Mouse (Mus musculus): Measurements from ENCODE around the gene Cacna1s.
A peak's percentile ranks its signal among the peaks of the same experiment; 100 is the strongest.

Gene Cacna1s

DNA sequence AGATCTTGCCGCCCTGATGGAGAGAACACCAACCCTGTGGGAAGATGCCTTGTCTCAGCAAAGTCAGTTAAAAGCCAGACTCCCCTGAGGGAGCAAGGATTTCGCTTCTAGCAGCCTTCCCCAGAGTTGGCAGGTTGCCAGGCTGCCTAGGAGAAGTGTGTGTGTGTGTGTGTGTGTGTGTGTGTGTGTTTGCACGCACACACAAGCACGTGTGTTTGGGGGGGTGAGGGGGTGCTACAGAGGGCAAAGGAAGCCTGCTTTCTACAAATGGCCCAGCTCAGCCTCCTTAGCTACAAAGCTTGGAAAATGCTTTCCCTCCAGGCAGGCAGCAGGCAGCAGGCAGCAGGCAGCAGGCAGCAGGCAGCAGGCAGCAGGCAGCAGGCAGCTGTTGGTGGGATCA, 85.0 kb downstream of the Cacna1s start:
- DNase-seq (ENCODE audit: low spot score) = peak; percentile 82

DNA sequence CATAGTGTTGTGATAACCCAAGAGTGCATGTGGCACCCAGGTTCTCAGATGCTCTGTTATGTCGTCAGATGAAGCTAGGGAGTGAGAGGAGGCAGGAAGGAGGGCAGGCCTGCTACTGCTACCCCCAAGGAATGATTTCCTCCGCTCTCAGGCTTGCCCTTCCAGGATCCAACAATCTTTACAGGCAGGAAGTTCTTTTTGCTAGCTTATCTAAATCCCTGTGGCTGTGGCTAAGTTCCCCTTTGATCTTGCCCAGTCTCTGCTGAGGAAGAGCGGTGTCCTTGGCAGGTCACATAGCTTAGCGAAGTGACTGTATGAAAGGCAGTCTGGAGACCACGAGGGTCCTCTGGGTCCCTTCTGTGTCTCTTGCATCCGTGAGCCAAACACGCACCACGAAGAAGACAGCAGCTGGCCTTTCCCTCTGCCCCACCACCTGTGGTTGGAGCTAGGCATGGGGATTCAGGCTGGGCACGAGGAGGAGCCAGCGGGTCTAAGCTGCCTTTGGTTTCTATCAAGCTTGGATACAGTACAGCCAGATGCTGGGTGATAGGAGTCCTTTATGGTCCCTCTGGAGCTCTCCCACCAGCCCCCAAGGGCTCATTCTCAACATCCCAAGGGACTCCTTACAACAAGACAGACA, 85.8 kb downstream of the Cacna1s start:
- DNase-seq (ENCODE audit: low spot score) = no peak

GRCm38 (mm10) chr1:136139990-136140640, 87.6 kb downstream of the Cacna1s start:
- DNase-seq (ENCODE audit: low spot score) = peak; percentile 76

DNA sequence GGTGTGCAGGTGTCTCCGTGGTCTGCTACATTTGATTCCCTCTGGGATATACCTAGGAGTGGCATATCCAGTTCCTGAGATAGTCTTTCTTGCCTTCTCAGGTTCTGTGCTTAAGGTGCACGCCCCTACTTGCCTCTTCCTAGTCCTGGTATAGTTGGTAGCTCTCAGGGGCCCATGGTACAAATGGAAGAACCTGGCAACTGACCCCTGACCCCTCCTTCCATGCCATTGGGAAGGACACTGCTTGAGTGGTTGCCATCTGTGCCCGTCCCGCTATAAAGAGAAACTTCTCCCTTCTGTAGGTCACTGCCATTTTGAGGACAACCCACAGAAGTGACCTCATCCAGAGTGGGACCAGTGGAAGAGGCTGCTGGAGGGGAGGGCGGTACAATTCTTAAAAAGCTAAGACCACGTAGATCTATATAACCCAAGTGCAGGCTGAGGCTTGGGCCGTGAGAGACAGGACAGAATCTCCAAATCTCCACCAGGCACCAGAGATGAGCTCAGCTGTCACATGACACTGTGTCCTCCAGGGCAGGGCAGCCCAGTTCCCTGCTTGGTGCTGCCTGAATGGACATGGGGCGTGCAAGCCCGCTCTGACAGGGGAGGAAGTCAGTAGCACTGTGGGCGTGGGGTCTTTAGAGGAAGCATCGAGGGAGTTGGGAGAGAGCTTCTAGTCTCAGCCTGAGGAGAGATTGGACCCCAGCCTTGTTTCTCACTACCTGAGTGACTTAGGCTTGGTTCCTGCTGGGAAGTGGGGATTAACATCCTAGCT, 88.8 kb downstream of the Cacna1s start:
- peak; percentile 54 for DNase-seq (ENCODE audit: low spot score)

- peak; percentile 90 for DNase-seq (ENCODE audit: low spot score)
Observed at GRCm38 (mm10) chr1:136142336-136142735, 89.8 kb downstream of the Cacna1s start.

DNA sequence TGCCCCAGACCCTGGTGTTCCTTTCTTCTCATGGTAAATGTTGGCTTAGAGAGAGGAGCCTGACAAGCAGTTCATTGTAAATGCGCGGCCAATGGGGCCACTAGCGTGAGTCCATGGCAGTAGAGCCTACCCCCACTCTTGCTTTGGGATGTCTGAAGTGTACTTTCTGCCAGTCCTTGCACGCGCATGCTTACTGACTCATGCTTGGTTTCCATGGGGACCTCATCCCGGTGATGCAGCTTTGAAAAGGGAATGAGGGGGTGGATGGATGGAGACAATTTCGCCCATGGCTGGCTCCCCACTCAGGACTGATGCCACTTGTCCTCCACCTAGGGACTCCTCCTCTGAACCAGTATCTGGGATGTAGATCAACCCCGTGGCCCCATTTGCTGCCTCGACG, 91.0 kb downstream of the Cacna1s start:
- DNase-seq (ENCODE audit: low spot score) = no peak

GRCm38 (mm10) chr1:136149702-136150101, 97.2 kb downstream of the Cacna1s start:
- no peak for DNase-seq (ENCODE audit: low spot score)

DNA sequence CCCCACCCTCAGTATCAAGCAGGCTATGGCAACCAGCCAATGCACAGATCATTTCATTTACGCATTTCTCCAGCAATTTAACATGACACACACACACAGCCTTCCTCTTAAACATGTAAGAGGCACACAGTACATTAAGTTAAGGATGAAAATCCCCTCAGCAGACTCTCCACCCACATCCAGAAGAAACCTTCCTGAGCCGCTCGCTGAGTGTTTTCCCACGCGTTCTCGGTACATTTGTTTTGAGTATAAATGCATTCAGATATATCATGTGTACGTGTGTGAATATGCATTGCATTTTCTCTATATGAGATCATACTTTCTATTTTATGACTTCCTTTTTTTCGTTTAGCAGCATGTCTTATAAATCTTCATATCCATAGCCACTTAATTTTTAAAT, 98.8 kb downstream of the Cacna1s start:
- DNase-seq (ENCODE audit: low spot score) = no peak

DNA sequence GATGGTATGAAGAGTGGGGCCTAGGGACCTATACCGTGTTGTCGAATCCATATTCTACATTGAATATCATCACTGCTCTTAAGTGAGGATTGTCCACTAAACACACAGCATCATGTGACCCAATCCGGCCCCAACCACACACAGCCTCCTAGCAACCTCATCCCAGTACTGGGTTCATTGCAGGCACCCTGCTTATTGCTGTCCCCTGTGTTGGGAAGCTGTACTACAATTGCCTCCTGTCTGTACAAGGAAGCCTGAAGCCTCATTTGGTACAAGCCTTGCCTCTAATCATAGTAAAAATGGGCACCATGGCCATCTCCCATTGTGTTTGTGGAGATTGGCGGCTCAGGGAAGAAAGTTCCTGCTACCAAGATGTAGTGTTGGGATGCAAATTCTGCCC, 103.8 kb downstream of the Cacna1s start:
- DNase-seq (ENCODE audit: low spot score) = no peak

- no peak for DNase-seq (ENCODE audit: low spot score)
Observed at GRCm38 (mm10) chr1:136156951-136157350, 104.4 kb downstream of the Cacna1s start.

GRCm38 (mm10) chr1:136159830-136160229, 107.3 kb downstream of the Cacna1s start:
- DNase-seq (ENCODE audit: low spot score) = no peak

- DNase-seq (ENCODE audit: low spot score) = no peak
Observed at GRCm38 (mm10) chr1:136160297-136160696, 107.7 kb downstream of the Cacna1s start.

- DNase-seq (ENCODE audit: low spot score) = no peak
Observed at GRCm38 (mm10) chr1:136160930-136161329, 108.4 kb downstream of the Cacna1s start.

GRCm38 (mm10) chr1:136161333-136161921, 108.9 kb downstream of the Cacna1s start:
- no peak for DNase-seq (ENCODE audit: low spot score)

DNA sequence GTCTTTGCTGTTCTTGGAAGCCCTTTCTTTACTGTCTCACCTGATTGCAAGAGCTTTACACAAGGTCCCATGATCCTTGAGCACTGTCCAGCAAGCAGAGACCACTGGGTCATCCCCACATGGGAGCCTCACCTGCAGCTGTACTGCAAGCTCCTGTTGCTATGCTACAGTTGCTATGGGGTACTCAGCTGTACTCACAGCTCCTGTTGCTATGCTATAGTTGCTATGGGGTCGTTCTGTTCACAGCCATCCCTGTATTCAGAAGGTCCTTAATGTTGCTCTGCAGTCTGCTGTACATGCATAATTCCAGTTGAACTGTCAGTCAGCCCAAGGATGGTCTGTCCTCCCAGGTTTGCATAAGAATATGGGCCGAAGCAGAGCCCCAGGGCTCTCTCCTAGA, 112.9 kb downstream of the Cacna1s start:
- DNase-seq (ENCODE audit: low spot score) = no peak

DNA sequence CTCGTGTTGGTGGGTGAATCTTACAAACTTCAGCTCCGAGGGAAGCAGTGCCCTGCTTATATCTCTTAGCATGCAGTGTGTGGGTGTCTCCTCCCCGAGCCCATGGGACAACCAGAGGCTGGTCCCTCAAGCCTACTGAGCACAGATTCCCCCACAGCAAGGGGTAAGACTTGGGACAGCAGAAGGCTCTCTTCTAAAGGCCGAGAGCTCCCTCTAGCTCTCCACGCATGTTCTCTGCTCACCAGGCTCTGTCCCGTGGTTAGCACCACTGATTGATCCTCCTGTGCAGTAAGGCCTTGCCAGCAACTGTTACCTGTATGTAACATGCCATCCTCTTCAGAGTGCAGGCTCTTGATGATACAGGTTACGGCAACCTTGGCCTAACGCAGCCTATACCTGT, 115.1 kb downstream of the Cacna1s start:
- DNase-seq (ENCODE audit: low spot score) = peak; percentile 11

Measured in MN1 (cell line).